Mouse (Mus musculus): ENCODE data around the gene Epb41l4b. TPM values are rescaled to one million over a fixed set of nuclear protein-coding genes. Genes with fewer than 3 reads are reported as not detected.

The Epb41l4b gene
- polyA plus RNA-seq, 1 experiment from 2014 or later: 3.6 TPM

- Histone ChIP-seq H3K27ac (no peak overlapping the region), H3K27me3 (no peaks in the 10 kb centered on the region), H3K9ac (no peak overlapping the region), H3K4me2 (no peak overlapping the region), H3K4me1 (no peaks in the 10 kb centered on the region), H3K36me3 (no peaks in the 10 kb centered on the region), H3K4me3 (no peak overlapping the region), H3K9me3 (no peaks in the 10 kb centered on the region)
- 65% methylated on average over 5 of the region's 5 CpGs for WGBS
- no peak for ATAC-seq (ENCODE audit: insufficient number of reproducible peaks, low FRiP score, low TSS enrichment, low read depth)
These were observed 93.8 kb downstream of the Epb41l4b start for GRCm38 (mm10) chr4:57049281-57049921.

- Histone ChIP-seq H3K36me3 (no peaks in the 10 kb centered on the region), H3K27ac (no peak overlapping the region), H3K9ac (no peak overlapping the region), H3K27me3 (no peaks in the 10 kb centered on the region), H3K9me3 (no peaks in the 10 kb centered on the region), H3K4me3 (no peak overlapping the region), H3K4me2 (no peak overlapping the region), H3K4me1 (no peaks in the 10 kb centered on the region)
- 57% methylated on average over 6 of the region's 6 CpGs for WGBS
- ATAC-seq (ENCODE audit: insufficient number of reproducible peaks, low FRiP score, low TSS enrichment, low read depth): no peak
These were observed 94.7 kb downstream of the Epb41l4b start for GRCm38 (mm10) chr4:57048566-57048965.

GRCm38 (mm10) chr4:57046160-57046571, 97.1 kb downstream of the Epb41l4b start:
- Histone ChIP-seq H3K27me3 (no peaks in the 10 kb centered on the region), H3K4me1 (no peaks in the 10 kb centered on the region), H3K4me3 (no peak overlapping the region), H3K9me3 (peaks cover 3% of the 10 kb centered on the region; the same call in 1 of the 2 replicates), H3K36me3 (no peaks in the 10 kb centered on the region), H3K9ac (no peak overlapping the region), H3K4me2 (no peak overlapping the region), H3K27ac (no peak overlapping the region)
- WGBS: 72% methylated on average over 9 of the region's 9 CpGs
- no peak for ATAC-seq (ENCODE audit: insufficient number of reproducible peaks, low FRiP score, low TSS enrichment, low read depth)

- Histone ChIP-seq H3K36me3 (no peaks in the 10 kb centered on the region), H3K9ac (no peak overlapping the region), H3K27ac (no peak overlapping the region), H3K9me3 (peaks cover 3% of the 10 kb centered on the region; the same call in 1 of the 2 replicates), H3K27me3 (no peaks in the 10 kb centered on the region), H3K4me3 (no peak overlapping the region), H3K4me2 (no peak overlapping the region), H3K4me1 (peaks cover 11% of the 10 kb centered on the region)
- no peak for ATAC-seq (ENCODE audit: insufficient number of reproducible peaks, low FRiP score, low TSS enrichment, low read depth)
- 93% methylated on average over 8 of the region's 8 CpGs for WGBS
These were observed 99.6 kb downstream of the Epb41l4b start for GRCm38 (mm10) chr4:57043621-57044020.

- Histone ChIP-seq H3K36me3 (no peaks in the 10 kb centered on the region), H3K9ac (no peak overlapping the region), H3K9me3 (peaks cover 3% of the 10 kb centered on the region; the same call in 1 of the 2 replicates), H3K4me3 (no peak overlapping the region), H3K27me3 (no peaks in the 10 kb centered on the region), H3K4me2 (no peak overlapping the region), H3K27ac (no peak overlapping the region), H3K4me1 (peaks cover 13% of the 10 kb centered on the region)
- ATAC-seq (ENCODE audit: insufficient number of reproducible peaks, low FRiP score, low TSS enrichment, low read depth): no peak
- WGBS: 88% methylated on average over 6 of the region's 6 CpGs
These were observed 101.6 kb downstream of the Epb41l4b start for GRCm38 (mm10) chr4:57041661-57042060.

GRCm38 (mm10) chr4:57041211-57041610, 102.0 kb downstream of the Epb41l4b start:
- Histone ChIP-seq H3K4me1 (peaks cover 13% of the 10 kb centered on the region), H3K36me3 (no peaks in the 10 kb centered on the region), H3K27me3 (no peaks in the 10 kb centered on the region), H3K9ac (no peak overlapping the region), H3K4me2 (no peak overlapping the region), H3K4me3 (no peak overlapping the region), H3K9me3 (peaks cover 3% of the 10 kb centered on the region; the same call in 1 of the 2 replicates), H3K27ac (no peak overlapping the region)
- no peak for ATAC-seq (ENCODE audit: insufficient number of reproducible peaks, low FRiP score, low TSS enrichment, low read depth)
- 96% methylated on average over 4 of the region's 4 CpGs for WGBS

GRCm38 (mm10) chr4:57040481-57040880, 102.8 kb downstream of the Epb41l4b start:
- Histone ChIP-seq H3K4me3 (no peak overlapping the region), H3K27me3 (no peaks in the 10 kb centered on the region), H3K36me3 (no peaks in the 10 kb centered on the region), H3K4me1 (peaks cover 13% of the 10 kb centered on the region), H3K4me2 (no peak overlapping the region), H3K9ac (no peak overlapping the region), H3K27ac (no peak overlapping the region), H3K9me3 (peaks cover 3% of the 10 kb centered on the region; the same call in 1 of the 2 replicates)
- 65% methylated on average over 8 of the region's 8 CpGs for WGBS
- ATAC-seq (ENCODE audit: insufficient number of reproducible peaks, low FRiP score, low TSS enrichment, low read depth): no peak

- no peak overlapping the region for H3K27ac ChIP-seq
- H3K4me1 ChIP-seq: peaks cover 13% of the 10 kb centered on the region
- peaks cover 3% of the 10 kb centered on the region; the same call in 1 of the 2 replicates for H3K9me3 ChIP-seq
- peak overlapping the region; percentile 36 for H3K4me2 ChIP-seq
- H3K4me3 ChIP-seq: peak overlapping the region; percentile 15; the same call in 1 of the 2 replicates
- no peaks in the 10 kb centered on the region for H3K36me3 ChIP-seq
- no peak overlapping the region for H3K9ac ChIP-seq
- no peak for ATAC-seq (ENCODE audit: insufficient number of reproducible peaks, low FRiP score, low TSS enrichment, low read depth)
- H3K27me3 ChIP-seq: no peaks in the 10 kb centered on the region
- 9% methylated on average over 22 of the region's 23 CpGs for WGBS
These were observed 103.9 kb downstream of the Epb41l4b start for GRCm38 (mm10) chr4:57039127-57040031.

GRCm38 (mm10) chr4:57037554-57037953, 105.7 kb downstream of the Epb41l4b start:
- H3K4me2 ChIP-seq: no peak overlapping the region
- 61% methylated on average over 7 of the region's 7 CpGs for WGBS
- H3K4me1 ChIP-seq: peaks cover 13% of the 10 kb centered on the region
- H3K4me3 ChIP-seq: no peak overlapping the region
- no peak for ATAC-seq (ENCODE audit: insufficient number of reproducible peaks, low FRiP score, low TSS enrichment, low read depth)
- H3K9me3 ChIP-seq: peaks cover 3% of the 10 kb centered on the region; the same call in 1 of the 2 replicates
- no peak overlapping the region for H3K27ac ChIP-seq
- H3K9ac ChIP-seq: no peak overlapping the region
- H3K27me3 ChIP-seq: no peaks in the 10 kb centered on the region
- H3K36me3 ChIP-seq: no peaks in the 10 kb centered on the region

- ATAC-seq (ENCODE audit: insufficient number of reproducible peaks, low FRiP score, low TSS enrichment, low read depth): no peak
- Histone ChIP-seq H3K9ac (no peak overlapping the region), H3K9me3 (no peaks in the 10 kb centered on the region), H3K27ac (no peak overlapping the region), H3K27me3 (no peaks in the 10 kb centered on the region), H3K36me3 (no peaks in the 10 kb centered on the region), H3K4me1 (peaks cover 6% of the 10 kb centered on the region; the same call in 1 of the 2 replicates), H3K4me3 (no peak overlapping the region), H3K4me2 (no peak overlapping the region)
- 81% methylated on average over 5 of the region's 5 CpGs for WGBS
These were observed 109.1 kb downstream of the Epb41l4b start for GRCm38 (mm10) chr4:57034169-57034568.

- no peak overlapping the region for H3K4me3 ChIP-seq
- no peak overlapping the region for H3K9ac ChIP-seq
- no peaks in the 10 kb centered on the region for H3K4me1 ChIP-seq
- H3K27me3 ChIP-seq: no peaks in the 10 kb centered on the region
- H3K9me3 ChIP-seq: no peaks in the 10 kb centered on the region
- no peaks in the 10 kb centered on the region for H3K36me3 ChIP-seq
- no peak for ATAC-seq (ENCODE audit: insufficient number of reproducible peaks, low FRiP score, low TSS enrichment, low read depth)
- no peak overlapping the region for H3K4me2 ChIP-seq
- H3K27ac ChIP-seq: no peak overlapping the region
- WGBS: 58% methylated on average over 4 of the region's 4 CpGs
These were observed 111.8 kb downstream of the Epb41l4b start for GRCm38 (mm10) chr4:57031440-57031839.

- no peak overlapping the region for H3K27ac ChIP-seq
- no peaks in the 10 kb centered on the region for H3K36me3 ChIP-seq
- H3K4me3 ChIP-seq: no peak overlapping the region
- H3K9ac ChIP-seq: no peak overlapping the region
- ATAC-seq (ENCODE audit: insufficient number of reproducible peaks, low FRiP score, low TSS enrichment, low read depth): no peak
- WGBS: 64% methylated on average over 10 of the region's 10 CpGs
- H3K9me3 ChIP-seq: no peaks in the 10 kb centered on the region
- no peak overlapping the region for H3K4me2 ChIP-seq
- H3K27me3 ChIP-seq: no peaks in the 10 kb centered on the region
- peaks cover 7% of the 10 kb centered on the region; the same call in 1 of the 2 replicates for H3K4me1 ChIP-seq
These were observed 115.3 kb downstream of the Epb41l4b start for GRCm38 (mm10) chr4:57027954-57028353.
